Mouse (Mus musculus): ENCODE results near the gene Platr25. TPM values are rescaled to one million over a fixed set of nuclear protein-coding genes. Genes with fewer than 3 reads are reported as not detected.
A peak's percentile ranks its signal among the peaks of the same experiment; 100 is the strongest.
"Not testable (repeated sequence)": the region's sequence is repeated elsewhere in the genome, so short reads cannot be mapped to it uniquely, and the experiment has no call there.

Gene Platr25
- polyA plus RNA-seq, 1 experiment = 0.53 TPM

- 22% methylated on average over 8 of the region's 8 CpGs for WGBS
- TF ChIP-seq CTCF (conservative IDR thresholded peaks at IDR 0.05; ENCODE audit: insufficient read depth, insufficient read length, low read depth, low read length) (no peak), POLR2A (IDR thresholded peaks at IDR 0.05; ENCODE audit: low read depth, low read length) (no peak)
Observed at GRCm38 (mm10) chr13:62653369-62653743, 107.2 kb downstream of the Platr25 start.

DNA sequence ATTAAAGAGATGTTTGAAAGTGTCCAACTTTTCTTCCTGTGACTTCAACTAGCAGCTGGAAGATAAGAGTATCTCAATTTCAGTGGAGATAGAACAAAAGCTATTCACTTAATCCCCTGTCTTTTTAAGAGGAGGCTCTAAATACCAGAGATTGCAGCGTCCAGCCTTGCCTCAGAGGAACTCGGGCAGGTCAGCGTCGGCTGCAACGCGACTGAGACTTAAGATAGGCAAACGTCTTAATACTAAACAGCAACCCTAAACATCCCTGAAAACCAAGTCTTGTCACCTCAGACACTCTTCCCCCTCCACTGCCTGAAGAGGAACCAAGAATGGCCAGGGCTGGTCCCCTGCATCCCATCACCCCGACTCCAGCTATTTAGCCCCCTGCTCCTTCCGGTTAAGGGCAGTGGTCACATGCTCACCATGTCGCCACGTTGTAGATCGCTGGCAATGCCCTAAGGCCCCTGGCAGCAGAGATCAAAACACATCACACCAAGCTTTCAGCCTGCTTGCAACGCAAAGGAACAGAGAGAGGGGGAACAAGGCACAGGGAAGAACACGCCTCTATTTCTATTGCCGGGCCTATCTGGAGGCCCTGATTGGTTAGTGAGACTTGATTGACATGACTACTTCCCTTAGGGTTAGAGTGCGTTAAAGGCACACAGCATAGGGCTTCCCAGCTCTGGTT, 107.7 kb downstream of the Platr25 start:
- H3K27ac ChIP-seq (ENCODE audit: insufficient read depth, low read depth, low read length); H3K36me3 ChIP-seq (ENCODE audit: control insufficient read depth, insufficient read depth, low read length); H3K4me1 ChIP-seq (ENCODE audit: control insufficient read depth, insufficient read depth, low read length); H3K27me3 ChIP-seq (replicated peaks; ENCODE audit: control insufficient read depth, insufficient read depth, low read length): not testable (repeated sequence)
- peak overlapping the region; percentile 71 for H3K4me3 ChIP-seq (ENCODE audit: insufficient read depth, low read depth, low read length)
- 1% methylated on average over 16 of the region's 16 CpGs for WGBS
- DNase-seq = peak; percentile 92

More at GRCm38 (mm10) chr13:62653369-62653743, 107.2 kb downstream of the Platr25 start:
- no peak for DNase-seq
- Histone ChIP-seq H3K4me3 (ENCODE audit: insufficient read depth, low read depth, low read length) (peak overlapping the region; percentile 71), H3K27ac (ENCODE audit: insufficient read depth, low read depth, low read length) (no peak overlapping the region), H3K4me1 (ENCODE audit: control insufficient read depth, insufficient read depth, low read length) (no peaks in the 10 kb centered on the region), H3K27me3 (replicated peaks; ENCODE audit: control insufficient read depth, insufficient read depth, low read length) (no peaks in the 10 kb centered on the region), H3K36me3 (ENCODE audit: control insufficient read depth, insufficient read depth, low read length) (no peaks in the 10 kb centered on the region)

DNA sequence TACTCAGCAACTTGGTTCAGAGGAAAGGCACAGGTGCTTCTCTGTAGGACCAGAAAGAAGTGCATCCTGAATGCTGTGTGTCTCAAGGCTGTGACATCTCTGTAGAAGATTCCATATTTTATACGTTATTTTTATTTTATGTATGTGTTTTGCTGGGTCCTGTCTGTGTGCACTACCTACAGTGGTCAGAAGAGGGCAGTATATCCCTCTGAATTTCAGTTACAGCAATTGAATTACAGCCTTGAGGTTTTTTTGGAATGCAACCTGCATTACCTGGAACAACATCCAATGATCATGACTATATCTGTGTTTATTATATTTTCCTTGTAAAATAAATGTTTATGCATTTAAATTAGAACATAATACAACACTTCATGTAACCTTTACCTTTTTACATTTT, 133.4 kb downstream of the Platr25 start:
- H3K4me3 ChIP-seq (ENCODE audit: insufficient read depth, low read depth, low read length); H3K4me1 ChIP-seq (ENCODE audit: control insufficient read depth, insufficient read depth, low read length); H3K27me3 ChIP-seq (replicated peaks; ENCODE audit: control insufficient read depth, insufficient read depth, low read length); H3K27ac ChIP-seq (ENCODE audit: insufficient read depth, low read depth, low read length); H3K36me3 ChIP-seq (ENCODE audit: control insufficient read depth, insufficient read depth, low read length): not testable (repeated sequence)
- WGBS = 20% methylated on average over 1 of the region's 1 CpGs
- peak; percentile 27; the same call in 1 of the 2 replicates for TF ChIP-seq CTCF (conservative IDR thresholded peaks at IDR 0.05; ENCODE audit: insufficient read depth, insufficient read length, low read depth, low read length)
- peak; percentile 41 for DNase-seq

DNA sequence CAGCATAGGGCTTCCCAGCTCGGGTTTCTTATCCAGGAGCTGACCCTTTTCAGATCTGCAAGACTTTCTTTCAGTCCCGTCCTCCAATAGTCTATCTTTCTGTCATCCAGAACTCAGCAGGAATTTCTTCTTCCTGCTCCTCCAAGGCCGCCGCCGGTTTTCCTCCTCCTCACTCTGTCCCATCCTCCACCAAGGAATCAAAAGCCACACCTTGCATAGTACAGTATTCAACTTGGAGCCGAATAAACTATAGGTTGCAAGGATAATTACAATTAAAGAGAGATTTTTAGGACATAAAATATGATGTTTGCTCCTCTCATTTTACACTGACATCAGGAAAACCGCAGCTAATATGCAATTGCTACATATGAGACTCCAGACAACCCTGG, 136.2 kb downstream of the Platr25 start:
- not testable (repeated sequence) for H3K36me3 ChIP-seq (ENCODE audit: control insufficient read depth, insufficient read depth, low read length); H3K27ac ChIP-seq (ENCODE audit: insufficient read depth, low read depth, low read length); H3K27me3 ChIP-seq (replicated peaks; ENCODE audit: control insufficient read depth, insufficient read depth, low read length); H3K4me1 ChIP-seq (ENCODE audit: control insufficient read depth, insufficient read depth, low read length); DNase-seq
- H3K4me3 ChIP-seq (ENCODE audit: insufficient read depth, low read depth, low read length) = peak overlapping the region; percentile 92
- 5% methylated on average over 7 of the region's 7 CpGs for WGBS

GRCm38 (mm10) chr13:62623577-62624276, 136.8 kb downstream of the Platr25 start, which contains the start of gene 6720489N17Rik:
TSS of gene 6720489N17Rik (minus strand) at chr13:62624182.
- not testable (repeated sequence) for H3K27me3 ChIP-seq (replicated peaks; ENCODE audit: control insufficient read depth, insufficient read depth, low read length); H3K4me1 ChIP-seq (ENCODE audit: control insufficient read depth, insufficient read depth, low read length); H3K27ac ChIP-seq (ENCODE audit: insufficient read depth, low read depth, low read length); H3K36me3 ChIP-seq (ENCODE audit: control insufficient read depth, insufficient read depth, low read length)
- H3K4me3 ChIP-seq (ENCODE audit: insufficient read depth, low read depth, low read length) = peak within 1 kb of the TSS; percentile 92
- 2% methylated on average over 15 of the region's 15 CpGs for WGBS
- DNase-seq = peak; percentile 88

Other genes starting within 250 kb of the Platr25 start
- gene Zfp935, start 202.2 kb downstream of the Platr25 start, polyA plus RNA-seq (2012; rRNA removed) = not detected in 2 replicates
- gene Zfp934, start 189.5 kb downstream of the Platr25 start, polyA plus RNA-seq (2012; rRNA removed) = 1.1 and 2.1 TPM in 2 replicates
- 0.30 and 0.81 TPM in 2 replicates for gene 6720489N17Rik, start 136.5 kb downstream of the Platr25 start, polyA plus RNA-seq (2012; rRNA removed)
- gene Gm5141, start 25.1 kb upstream of the Platr25 start, polyA plus RNA-seq (2012; rRNA removed) = 0.90 and 1.1 TPM in 2 replicates
- 28.8 and 35.3 TPM in 2 replicates for gene Fbp2, start 97.7 kb upstream of the Platr25 start, polyA plus RNA-seq (2012; rRNA removed)
- 1,525 and 1,684 TPM in 2 replicates for gene Fbp1, start 127.6 kb upstream of the Platr25 start, polyA plus RNA-seq (2012; rRNA removed)
- 84.5 and 94.1 TPM in 2 replicates for gene 2010111I01Rik, start 204.2 kb upstream of the Platr25 start, polyA plus RNA-seq (2012; rRNA removed)

Data from kidney, adult 2 months (tissue).